Mouse (Mus musculus) thymus, adult 2 months (tissue): ENCODE data around the gene Mad1l1.

Source experiments
- CTCF ChIP-seq: fragments of 200-500 bp; IDR thresholded peaks from 2 replicates; pipeline ENCODE4 v1.5.1; 2012; ENCODE audit warnings: mild to moderate bottlenecking, control low read depth, low read length, moderate library complexity, borderline replicate concordance; ENCODE audit not compliant: control insufficient read depth, poor library complexity, insufficient read depth; ENCODE audit errors: extremely low read depth
- POLR2A ChIP-seq: fragments of 200-500 bp; IDR thresholded peaks from 2 replicates; pipeline ENCODE4 v1.6.1; 2012; ENCODE audit warnings: mild to moderate bottlenecking, low read length, control low read depth, moderate library complexity; ENCODE audit not compliant: control insufficient read depth, poor library complexity, insufficient read depth; ENCODE audit errors: extremely low read depth

- TF ChIP-seq POLR2A (no peak), CTCF (no peak)
Measured at GRCm38 (mm10) chr5:140217083-140217482, 104.3 kb downstream of the Mad1l1 start.
